Mouse (Mus musculus): ENCODE results near the gene Nol8.

- TF ChIP-seq CTCF (IDR thresholded peaks at IDR 0.05; ENCODE audit: low read depth) (no peak), EP300 (optimal IDR thresholded peaks at IDR 0.05) (no peak)
Observed at GRCm38 (mm10) chr13:49684266-49684665, 31.4 kb downstream of the Nol8 start.
